19 mouse cellular contexts compared by ENCODE assay signal in the genomic region with DNA sequence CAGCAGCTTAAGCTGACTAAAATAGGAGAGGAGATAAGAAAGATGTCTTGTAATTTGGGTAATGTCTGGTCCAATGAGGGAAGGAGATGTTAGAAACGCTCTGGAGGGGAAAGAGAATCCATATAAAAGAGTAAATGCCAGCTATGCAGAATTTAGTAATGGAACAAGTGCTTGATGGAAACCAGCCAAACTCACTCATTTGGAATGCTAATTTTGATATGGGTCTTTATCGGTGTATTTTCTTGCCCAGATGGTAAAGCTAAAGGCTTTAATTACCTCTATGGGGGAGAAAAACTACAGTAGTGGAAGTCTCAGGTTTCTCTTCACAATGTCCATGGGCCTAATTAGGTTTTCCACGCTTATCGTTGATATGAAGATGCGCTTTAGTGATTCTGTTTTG.
DNase-seq lines count a peak whose midpoint lies in the region; ATAC-seq and TF ChIP-seq lines count a peak whose summit lies in the region.
"Had no signal": no experiment of that assay in that cellular context is flagged by ENCODE, and none has a peak within 500 bp of the region (broad histone marks: within the 10 kb centered on the region; RNA-seq: fewer than 3 reads in every experiment).

No protein-coding gene starts in this region.

- WGBS in forebrain, embryonic 14.5 days = 5% methylated on average over 5 of the region's 5 CpGs
- 15% methylated on average over 5 of the region's 5 CpGs for WGBS in forebrain, postnatal 0 days
- 50% methylated on average over 5 of the region's 5 CpGs for WGBS in midbrain, embryonic 14.5 days
- WGBS in midbrain, embryonic 13.5 days = 56% methylated on average over 5 of the region's 5 CpGs
- WGBS in forebrain, embryonic 15.5 days = 14% methylated on average over 5 of the region's 5 CpGs
- WGBS in limb, embryonic 14.5 days = 55% methylated on average over 5 of the region's 5 CpGs

- no peak for TF ChIP-seq POLR2A in limb, embryonic 14.5 days (IDR thresholded peaks at IDR 0.05; ENCODE audit: borderline replicate concordance, extremely low read depth, insufficient read depth, insufficient read length)

- H3K27me3 ChIP-seq in forebrain, embryonic 14.5 days (replicated peaks; ENCODE audit: control insufficient read depth, insufficient read depth, low read length) = no peaks in the 10 kb centered on the region
- no peaks in the 10 kb centered on the region for H3K27me3 ChIP-seq in forebrain, postnatal 0 days (ENCODE audit: insufficient read depth, low read length)
- H3K27me3 ChIP-seq in midbrain, embryonic 14.5 days (ENCODE audit: control insufficient read depth, insufficient read depth, low read length) = no peaks in the 10 kb centered on the region
- no peaks in the 10 kb centered on the region for H3K27me3 ChIP-seq in midbrain, embryonic 13.5 days
- H3K27me3 ChIP-seq in forebrain, embryonic 15.5 days = no peaks in the 10 kb centered on the region
- H3K27me3 ChIP-seq in limb, embryonic 14.5 days (ENCODE audit: control insufficient read depth, insufficient read depth, low read length) = no peaks in the 10 kb centered on the region
- H3K27me3 ChIP-seq: embryonic facial prominence, embryonic 12.5 days; heart, embryonic 15.5 days; hindbrain, embryonic 13.5 days had no signal

- H3K36me3 ChIP-seq in forebrain, embryonic 14.5 days (ENCODE audit: control insufficient read depth, insufficient read depth, low read length) = no peaks in the 10 kb centered on the region
- H3K36me3 ChIP-seq in forebrain, postnatal 0 days (ENCODE audit: insufficient read depth) = no peaks in the 10 kb centered on the region
- H3K36me3 ChIP-seq in midbrain, embryonic 14.5 days (ENCODE audit: control insufficient read depth, insufficient read depth, low read length) = no peaks in the 10 kb centered on the region
- no peaks in the 10 kb centered on the region for H3K36me3 ChIP-seq in midbrain, embryonic 13.5 days
- no peaks in the 10 kb centered on the region for H3K36me3 ChIP-seq in forebrain, embryonic 15.5 days
- no peaks in the 10 kb centered on the region for H3K36me3 ChIP-seq in limb, embryonic 14.5 days (ENCODE audit: control insufficient read depth, insufficient read depth, low read length)
- H3K36me3 ChIP-seq: embryonic facial prominence, embryonic 12.5 days; heart, embryonic 15.5 days; hindbrain, embryonic 13.5 days had no signal

- no peak for TF ChIP-seq CTCF in forebrain, postnatal 0 days (IDR thresholded peaks at IDR 0.05; ENCODE audit: low read depth)

- no peaks in the 10 kb centered on the region for H3K9me3 ChIP-seq in forebrain, embryonic 14.5 days (replicated peaks; ENCODE audit: control insufficient read depth, low read length)
- no peaks in the 10 kb centered on the region for H3K9me3 ChIP-seq in forebrain, postnatal 0 days (ENCODE audit: low read length)
- H3K9me3 ChIP-seq in midbrain, embryonic 14.5 days (ENCODE audit: control insufficient read depth, low read length) = no peaks in the 10 kb centered on the region
- no peaks in the 10 kb centered on the region for H3K9me3 ChIP-seq in midbrain, embryonic 13.5 days
- no peaks in the 10 kb centered on the region for H3K9me3 ChIP-seq in forebrain, embryonic 15.5 days
- H3K9me3 ChIP-seq in limb, embryonic 14.5 days (ENCODE audit: control insufficient read depth, low read length) = no peaks in the 10 kb centered on the region
- H3K9me3 ChIP-seq: embryonic facial prominence, embryonic 12.5 days; heart, embryonic 15.5 days; hindbrain, embryonic 13.5 days had no signal

- ATAC-seq in forebrain, embryonic 14.5 days = peak; percentile 69
- ATAC-seq in forebrain, postnatal 0 days = no peak
- ATAC-seq in midbrain, embryonic 14.5 days (ENCODE audit: low FRiP score, low TSS enrichment) = no peak
- no peak for ATAC-seq in midbrain, embryonic 13.5 days
- peak; percentile 51 for ATAC-seq in forebrain, embryonic 15.5 days (replicated peaks)
- no peak for ATAC-seq in limb, embryonic 14.5 days (ENCODE audit: low FRiP score, low read depth)
- ATAC-seq: intestine, embryonic 16.5 days had no signal

- DNase-seq in forebrain, embryonic 14.5 days (ENCODE audit: low spot score) = peak; percentile 90
- no peak for DNase-seq in forebrain, postnatal 0 days
- peak; percentile 51 for DNase-seq in midbrain, embryonic 14.5 days
- peak; percentile 44 for DNase-seq in limb, embryonic 14.5 days (ENCODE audit: low spot score)
- DNase-seq in heart, adult 11 months = no peak
- DNase-seq: adrenal gland, adult 2 months; adrenal gland, postnatal 25 days; cerebellum, adult 2 months; embryo, embryonic 11 days; gastrocnemius, postnatal 10 days; heart, adult 2 months; heart, postnatal 14 days had no signal

- no peak overlapping the region for H3K9ac ChIP-seq in forebrain, embryonic 14.5 days (ENCODE audit: low read length)
- no peak overlapping the region for H3K9ac ChIP-seq in forebrain, postnatal 0 days
- no peak overlapping the region for H3K9ac ChIP-seq in midbrain, embryonic 14.5 days (replicated peaks; ENCODE audit: low read length)
- H3K9ac ChIP-seq in midbrain, embryonic 13.5 days (replicated peaks) = no peak overlapping the region
- H3K9ac ChIP-seq in forebrain, embryonic 15.5 days (replicated peaks) = no peak overlapping the region
- H3K9ac ChIP-seq in limb, embryonic 14.5 days (ENCODE audit: low read depth, low read length, severe bottlenecking) = no peak overlapping the region
- H3K9ac ChIP-seq: embryonic facial prominence, embryonic 12.5 days; heart, embryonic 15.5 days; hindbrain, embryonic 13.5 days had no signal

- H3K4me3 ChIP-seq in forebrain, embryonic 14.5 days (ENCODE audit: low read depth, low read length) = no peak overlapping the region
- no peak overlapping the region for H3K4me3 ChIP-seq in forebrain, postnatal 0 days (ENCODE audit: low read depth, low read length)
- H3K4me3 ChIP-seq in midbrain, embryonic 14.5 days (replicated peaks; ENCODE audit: low read depth, low read length) = no peak overlapping the region
- no peak overlapping the region for H3K4me3 ChIP-seq in midbrain, embryonic 13.5 days (replicated peaks)
- H3K4me3 ChIP-seq in forebrain, embryonic 15.5 days = no peak overlapping the region
- H3K4me3 ChIP-seq in limb, embryonic 14.5 days (replicated peaks; ENCODE audit: low read length) = no peak overlapping the region
- H3K4me3 ChIP-seq: embryonic facial prominence, embryonic 12.5 days; heart, adult 2 months; heart, embryonic 15.5 days; hindbrain, embryonic 13.5 days had no signal

- peaks cover 21% of the 10 kb centered on the region for H3K4me1 ChIP-seq in forebrain, embryonic 14.5 days (ENCODE audit: control insufficient read depth, insufficient read depth, low read length)
- peaks cover 9% of the 10 kb centered on the region; the same call in 1 of the 2 replicates for H3K4me1 ChIP-seq in forebrain, postnatal 0 days (ENCODE audit: insufficient read depth)
- H3K4me1 ChIP-seq in midbrain, embryonic 14.5 days (ENCODE audit: control insufficient read depth, insufficient read depth, low read length) = peaks cover 19% of the 10 kb centered on the region
- peaks cover 23% of the 10 kb centered on the region for H3K4me1 ChIP-seq in midbrain, embryonic 13.5 days (replicated peaks)
- peaks cover 28% of the 10 kb centered on the region for H3K4me1 ChIP-seq in forebrain, embryonic 15.5 days
- H3K4me1 ChIP-seq in limb, embryonic 14.5 days (ENCODE audit: control insufficient read depth, insufficient read depth, low read length) = no peaks in the 10 kb centered on the region
- H3K4me1 ChIP-seq: embryonic facial prominence, embryonic 12.5 days had no signal

- H3K4me2 ChIP-seq in forebrain, embryonic 14.5 days (ENCODE audit: low read length) = no peak overlapping the region
- no peak overlapping the region for H3K4me2 ChIP-seq in forebrain, postnatal 0 days (ENCODE audit: low read depth)
- no peak overlapping the region for H3K4me2 ChIP-seq in midbrain, embryonic 14.5 days (ENCODE audit: low read length)
- no peak overlapping the region for H3K4me2 ChIP-seq in midbrain, embryonic 13.5 days (replicated peaks)
- no peak overlapping the region for H3K4me2 ChIP-seq in forebrain, embryonic 15.5 days (replicated peaks)
- H3K4me2 ChIP-seq in limb, embryonic 14.5 days (replicated peaks; ENCODE audit: low read depth, low read length, severe bottlenecking) = no peak overlapping the region
- H3K4me2 ChIP-seq: embryonic facial prominence, embryonic 12.5 days; heart, embryonic 11.5 days; heart, embryonic 15.5 days; hindbrain, embryonic 13.5 days had no signal

- no peak overlapping the region for H3K27ac ChIP-seq in forebrain, embryonic 14.5 days (ENCODE audit: low read depth, low read length)
- H3K27ac ChIP-seq in forebrain, postnatal 0 days (ENCODE audit: low read depth, low read length) = no peak overlapping the region
- no peak overlapping the region for H3K27ac ChIP-seq in midbrain, embryonic 14.5 days (replicated peaks; ENCODE audit: low read depth, low read length)
- no peak overlapping the region for H3K27ac ChIP-seq in midbrain, embryonic 13.5 days
- 0 out of 2 replicates have a peak overlapping the region, but pooled peaks have one; percentile 27 for H3K27ac ChIP-seq in forebrain, embryonic 15.5 days (replicated peaks)
- no peak overlapping the region for H3K27ac ChIP-seq in limb, embryonic 14.5 days (replicated peaks; ENCODE audit: low read depth, low read length)
- H3K27ac ChIP-seq: embryonic facial prominence, embryonic 12.5 days; heart, adult 2 months; heart, embryonic 15.5 days; hindbrain, embryonic 13.5 days had no signal

Comparison
In these comparisons a context has a peak if more than half of its experiments do, and no peak if none do; other contexts are left out.
1. ATAC-seq: peak in forebrain, embryonic 14.5 days (single experiment) and forebrain, embryonic 15.5 days (single experiment); none in forebrain, postnatal 0 days (single experiment), midbrain, embryonic 14.5 days (single experiment), midbrain, embryonic 13.5 days (single experiment) and limb, embryonic 14.5 days (single experiment).
2. DNase-seq: peak in forebrain, embryonic 14.5 days (single experiment), midbrain, embryonic 14.5 days (single experiment) and limb, embryonic 14.5 days (single experiment); none in forebrain, postnatal 0 days (single experiment) and heart, adult 11 months (single experiment).